Mouse (Mus musculus) stomach, postnatal 0 days (tissue): ENCODE measurements at regions not wholly inside any gene's neighbourhood (a gene's known extent, or its start where the extent isn't known, plus 50 kb on each side); places are given as distances from the start of the nearest gene placed in this dataset.

ENCODE experiments used
- CTCF ChIP-seq: IDR thresholded peaks from 2 replicates; pipeline ENCODE4 v1.5.1; 2016; ENCODE audit warnings: antibody characterized with exemption, low read depth, mild to moderate bottlenecking, moderate library complexity
- EP300 ChIP-seq: optimal IDR thresholded peaks from 2 replicates; pipeline ENCODE3; 2016; ENCODE audit warnings: antibody characterized with exemption

DNA sequence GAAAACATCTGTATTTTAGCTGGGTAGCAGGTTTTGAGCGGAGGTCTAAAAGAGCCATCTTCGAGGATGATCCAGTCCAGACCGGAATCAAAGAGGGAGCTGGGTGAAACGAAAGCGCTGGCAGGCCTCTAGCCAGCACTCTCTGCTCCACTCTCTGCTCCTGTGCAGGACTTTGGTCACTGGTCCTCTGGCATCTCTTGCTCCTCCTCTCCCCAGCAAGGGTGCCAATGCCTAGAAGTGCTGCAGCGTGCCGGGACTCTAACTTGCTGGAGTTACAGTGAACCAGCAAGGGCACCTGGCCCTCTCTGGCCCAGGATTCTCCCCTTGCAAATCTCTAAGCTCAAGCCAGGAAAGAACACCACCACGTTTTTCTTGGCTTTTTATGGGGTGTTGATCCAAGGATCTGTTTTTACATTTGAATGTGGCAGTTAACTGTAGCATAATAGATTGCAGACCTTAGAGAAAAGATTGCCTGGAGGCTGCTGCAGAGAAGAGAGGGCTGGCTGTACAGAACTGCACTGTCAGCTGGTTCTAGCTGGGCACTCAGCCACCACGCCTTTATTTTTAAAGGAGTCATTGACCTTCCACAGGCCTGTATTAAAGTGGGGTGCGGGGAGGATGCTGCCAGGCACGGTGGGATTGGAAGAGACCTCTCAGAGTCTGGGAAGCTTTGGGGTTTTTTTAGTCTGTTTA lies 101.1 kb upstream of the Sesn3 start:
- TF ChIP-seq CTCF = no peak
- TF ChIP-seq EP300 = no peak
